Mouse (Mus musculus) cerebellum, adult 2 months (tissue): ENCODE measurements around the gene Snx21.

Experiments
- CTCF ChIP-seq: fragments of 200-500 bp; IDR thresholded peaks from 2 replicates; pipeline ENCODE4 v1.5.1; 2011; ENCODE audit warnings: low read depth, mild to moderate bottlenecking, control low read depth, low read length, moderate library complexity, borderline replicate concordance; ENCODE audit not compliant: insufficient read depth
- POLR2A ChIP-seq: fragments of 200-500 bp; IDR thresholded peaks from 2 replicates; pipeline ENCODE4 v1.6.1; 2011; ENCODE audit warnings: low read length, control low read depth, borderline replicate concordance; ENCODE audit not compliant: insufficient read depth

GRCm38 (mm10) chr2:164781876-164782275 lies 3.7 kb upstream of the Snx21 start:
- no peak for TF ChIP-seq CTCF
- no peak for TF ChIP-seq POLR2A
